Mouse (Mus musculus): ENCODE data around the gene Kbtbd8. TPM values are rescaled to one million over a fixed set of nuclear protein-coding genes. Genes with fewer than 3 reads are reported as not detected.

Kbtbd8 gene
- polyA plus RNA-seq, 1 experiment, result 0.44 TPM

- Histone ChIP-seq H3K36me3 (ENCODE audit: control insufficient read depth, insufficient read depth, low read length) (no peaks in the 10 kb centered on the region), H3K4me3 (ENCODE audit: insufficient read depth, low read depth, low read length) (no peak overlapping the region), H3K4me1 (ENCODE audit: control insufficient read depth, insufficient read depth, low read length) (no peaks in the 10 kb centered on the region), H3K27me3 (replicated peaks; ENCODE audit: control insufficient read depth, insufficient read depth, low read length) (0 out of 2 replicates have a peak, but pooled peaks cover 1% of the 10 kb centered on the region), H3K27ac (ENCODE audit: insufficient read depth, low read depth, low read length) (no peak overlapping the region)
- 82% methylated on average over 9 of the region's 9 CpGs for WGBS
- no peak for DNase-seq
- TF ChIP-seq CTCF (conservative IDR thresholded peaks at IDR 0.05; ENCODE audit: insufficient read depth, insufficient read length, low read depth, low read length) (no peak), POLR2A (IDR thresholded peaks at IDR 0.05; ENCODE audit: low read depth, low read length) (no peak)
These were observed 57.5 kb downstream of the Kbtbd8 start for GRCm38 (mm10) chr6:95174311-95175143.

Other genes with a start within 250 kb of the Kbtbd8 start
- not detected in 2 replicates for gene Gm10234, start 204.9 kb downstream of the Kbtbd8 start, polyA plus RNA-seq (2012; rRNA removed)

Measured in kidney, adult 2 months (tissue).